Mouse (Mus musculus) embryonic facial prominence, embryonic 14.5 days (tissue): ENCODE results near the gene Stx17. TPM values are rescaled to one million over a fixed set of nuclear protein-coding genes. Genes with fewer than 3 reads are reported as not detected.

Experiments
- ATAC-seq: fragments of 200-750 bp; cut with Nextera tagmentation; 2 replicates; pipeline ENCODE4 v1.8.0; 2017; ENCODE audit warnings: low read depth, moderate number of reproducible peaks, moderate TSS enrichment
- DNase-seq: peaks from one replicate; pipeline ENCODE4 v3.0.0-alpha.2; 2015; ENCODE audit warnings: low spot score
- H3K27ac ChIP-seq: fragments of 300-500 bp; sonication (generic); replicated peaks from 2 replicates; pipeline ENCODE4 v1.5.1; 2014; ENCODE audit warnings: low read depth, mild to moderate bottlenecking, low read length, moderate library complexity
- H3K27me3 ChIP-seq: fragments of 300-500 bp; sonication (generic); replicated peaks from 2 replicates; pipeline ENCODE4 v1.6.1; 2014; ENCODE audit warnings: low read length; ENCODE audit not compliant: control insufficient read depth, insufficient read depth
- H3K36me3 ChIP-seq: fragments of 300-500 bp; sonication (generic); 2 replicates; pipeline ENCODE4 v1.6.1; 2014; ENCODE audit warnings: low read length, mixed read lengths; ENCODE audit not compliant: control insufficient read depth, insufficient read depth
- H3K4me1 ChIP-seq: fragments of 300-500 bp; sonication (generic); 2 replicates; pipeline ENCODE4 v1.6.1; 2014; ENCODE audit warnings: antibody characterized with exemption, low read length; ENCODE audit not compliant: control insufficient read depth, insufficient read depth
- H3K4me2 ChIP-seq: fragments of 300-500 bp; sonication (generic); 2 replicates; pipeline ENCODE4 v1.6.1; 2014; ENCODE audit warnings: low read depth, mild to moderate bottlenecking, low read length, moderate library complexity, mixed read lengths
- H3K4me3 ChIP-seq: fragments of 300-500 bp; sonication (generic); 2 replicates; pipeline ENCODE4 v1.5.1; 2014; ENCODE audit warnings: low read depth, mild to moderate bottlenecking, low read length
- H3K9ac ChIP-seq: fragments of 300-500 bp; sonication (generic); 2 replicates; pipeline ENCODE4 v1.6.1; 2014; ENCODE audit warnings: low read depth, mild to moderate bottlenecking, low read length, moderate library complexity, mixed read lengths
- H3K9me3 ChIP-seq: fragments of 300-500 bp; sonication (generic); 2 replicates; pipeline ENCODE4 v1.6.1; 2016; ENCODE audit warnings: low read length; ENCODE audit not compliant: control insufficient read depth
- WGBS: fragments of 180-500 bp; shearing (Covaris S2); extraction: QIAGEN DNeasy Blood & Tissue Kit; methylation state at CpG from one replicate; pipeline ENCODE4 v1.1.7; 2014; 5-methylcytosine and 5-hydroxymethylcytosine counted together
- polyA plus RNA-seq: library from polyadenylated mRNA; unstranded; fragments of >200 nt; fragmentation: Nextera tagmentation; extraction: Ambion mirVana; gene quantifications from 2 replicates; pipeline ENCODE4 v1.2.1, GENCODE M21; 2014

The Stx17 gene
- polyA plus RNA-seq, 1 experiment from 2014 or later: 31.3 TPM

DNA sequence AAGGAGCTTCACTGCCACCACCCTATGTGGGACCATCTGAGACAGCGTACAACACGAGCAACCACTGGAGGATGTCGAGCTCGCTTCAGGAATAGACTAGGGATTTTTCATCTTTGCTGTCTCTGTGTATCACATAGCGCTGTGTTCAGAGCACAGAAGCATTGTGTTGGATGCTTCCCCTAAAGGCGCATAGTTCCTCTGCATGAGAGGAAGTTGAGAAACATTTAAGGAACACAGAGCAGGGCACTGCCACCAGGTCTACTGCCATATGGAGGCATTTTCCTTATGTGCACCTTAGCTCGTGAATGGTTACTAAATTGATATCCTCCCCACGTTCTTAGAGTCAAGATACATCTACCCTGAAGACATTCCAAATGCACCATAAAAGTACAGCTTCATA is 24.5 kb upstream of the Stx17 start:
- WGBS: 82% methylated on average over 8 of the region's 8 CpGs
- DNase-seq (no peak), ATAC-seq (no peak)
- Histone ChIP-seq H3K27ac (no peak overlapping the region), H3K9me3 (no peaks in the 10 kb centered on the region), H3K36me3 (no peaks in the 10 kb centered on the region), H3K4me3 (no peak overlapping the region), H3K27me3 (no peaks in the 10 kb centered on the region), H3K9ac (no peak overlapping the region), H3K4me1 (no peaks in the 10 kb centered on the region), H3K4me2 (no peak overlapping the region)

DNA sequence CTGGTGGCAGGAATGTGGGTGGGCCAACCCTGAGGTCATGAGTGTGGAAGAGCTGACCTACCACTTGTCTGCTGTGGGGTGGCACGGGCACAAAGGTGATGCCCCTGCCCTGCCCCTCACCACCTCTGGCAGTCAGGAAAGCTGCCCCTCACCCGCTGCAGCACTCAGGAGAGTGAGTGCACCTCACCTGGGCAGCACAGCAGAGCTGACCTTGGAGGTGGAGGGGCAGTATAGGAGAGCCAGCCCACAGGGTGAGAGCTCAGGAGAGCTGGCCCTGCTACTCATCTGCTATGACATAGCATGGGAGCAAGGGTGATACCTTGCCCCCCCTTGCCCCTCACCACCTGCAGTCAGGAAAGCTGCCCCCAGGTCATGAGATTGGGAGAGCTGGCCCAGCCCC is 22.7 kb upstream of the Stx17 start:
- no peak overlapping the region for H3K4me3 ChIP-seq
- no peak overlapping the region for H3K27ac ChIP-seq
- DNase-seq (no peak), ATAC-seq (no peak)
- no peaks in the 10 kb centered on the region for H3K36me3 ChIP-seq
- H3K9me3 ChIP-seq: no peaks in the 10 kb centered on the region
- H3K27me3 ChIP-seq: no peaks in the 10 kb centered on the region
- no peak overlapping the region for H3K9ac ChIP-seq
- 85% methylated on average over 2 of the region's 2 CpGs for WGBS
- H3K4me1 ChIP-seq: no peaks in the 10 kb centered on the region
- H3K4me2 ChIP-seq: no peak overlapping the region

DNA sequence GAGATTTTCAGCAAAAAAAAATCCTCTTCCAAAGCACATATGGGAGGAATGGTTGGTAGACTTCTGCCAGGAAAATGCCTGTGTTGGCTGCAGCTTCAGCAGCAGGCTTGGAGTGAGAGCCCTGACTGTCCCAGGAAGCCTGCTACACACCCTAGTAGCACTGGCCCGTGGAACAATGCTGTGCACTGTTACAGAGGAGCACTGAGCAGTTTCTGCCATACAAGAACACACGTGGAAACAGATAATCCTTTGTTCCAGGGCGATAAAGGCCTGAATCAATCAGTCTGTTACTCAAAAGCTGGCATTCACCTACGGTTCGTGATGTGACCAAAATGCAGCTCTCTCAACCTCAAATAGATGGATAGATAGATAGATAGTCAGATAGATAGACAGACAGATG is 19.3 kb upstream of the Stx17 start:
- H3K9me3 ChIP-seq: no peaks in the 10 kb centered on the region
- no peak overlapping the region for H3K4me3 ChIP-seq
- no peaks in the 10 kb centered on the region for H3K4me1 ChIP-seq
- no peak overlapping the region for H3K9ac ChIP-seq
- WGBS: 36% methylated on average over 5 of the region's 5 CpGs
- ATAC-seq: no peak
- H3K4me2 ChIP-seq: no peak overlapping the region
- no peak for DNase-seq
- no peak overlapping the region for H3K27ac ChIP-seq
- no peaks in the 10 kb centered on the region for H3K36me3 ChIP-seq
- no peaks in the 10 kb centered on the region for H3K27me3 ChIP-seq

DNA sequence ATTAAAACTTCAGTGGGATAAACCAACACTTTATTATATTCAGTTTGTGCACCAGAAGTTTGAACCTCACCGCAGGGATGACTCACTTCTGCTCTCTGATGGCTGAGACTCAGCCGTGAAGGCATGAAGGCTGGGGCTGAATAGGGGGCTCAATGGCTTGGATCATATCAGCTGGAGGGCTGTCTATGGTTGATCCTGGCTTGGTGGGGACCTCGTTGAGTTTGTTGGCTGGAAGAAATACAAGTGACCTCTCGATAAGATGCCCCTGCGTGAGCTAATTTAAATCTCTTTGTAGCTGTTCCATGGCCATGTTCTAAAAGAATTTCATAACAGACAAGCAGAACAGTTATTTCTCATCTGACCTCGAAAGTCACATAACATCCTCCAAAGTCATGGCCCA is 17.6 kb upstream of the Stx17 start:
- Histone ChIP-seq H3K27me3 (no peaks in the 10 kb centered on the region), H3K4me1 (no peaks in the 10 kb centered on the region), H3K27ac (no peak overlapping the region), H3K4me2 (no peak overlapping the region), H3K9ac (no peak overlapping the region), H3K9me3 (no peaks in the 10 kb centered on the region), H3K4me3 (no peak overlapping the region), H3K36me3 (no peaks in the 10 kb centered on the region)
- WGBS: 86% methylated on average over 6 of the region's 6 CpGs
- no peak for DNase-seq
- ATAC-seq: no peak

DNA sequence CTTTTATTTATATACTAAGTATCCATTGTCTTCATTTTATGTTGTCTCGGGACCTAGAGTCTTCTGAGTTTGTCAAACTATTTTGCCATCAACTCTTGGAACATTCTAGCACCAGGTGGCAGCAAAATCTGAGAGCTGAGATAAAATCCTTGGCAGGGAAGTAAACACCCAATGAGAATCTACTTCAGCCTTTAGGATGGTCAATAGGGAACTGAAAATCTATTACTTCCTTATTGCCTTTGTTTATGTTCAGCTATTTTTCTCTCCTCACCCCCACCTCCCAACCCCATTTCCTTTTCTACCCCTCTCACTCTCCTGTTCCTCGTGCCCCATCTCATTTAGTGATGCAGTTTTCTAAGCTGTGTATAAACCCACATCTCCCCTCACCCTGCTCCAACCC is 16.1 kb upstream of the Stx17 start:
- Histone ChIP-seq H3K4me2 (no peak overlapping the region), H3K27ac (no peak overlapping the region), H3K36me3 (no peaks in the 10 kb centered on the region), H3K9me3 (no peaks in the 10 kb centered on the region), H3K27me3 (no peaks in the 10 kb centered on the region), H3K4me1 (no peaks in the 10 kb centered on the region), H3K4me3 (no peak overlapping the region), H3K9ac (no peak overlapping the region)
- WGBS: 66% methylated on average over 2 of the region's 2 CpGs
- no peak for ATAC-seq
- no peak for DNase-seq

DNA sequence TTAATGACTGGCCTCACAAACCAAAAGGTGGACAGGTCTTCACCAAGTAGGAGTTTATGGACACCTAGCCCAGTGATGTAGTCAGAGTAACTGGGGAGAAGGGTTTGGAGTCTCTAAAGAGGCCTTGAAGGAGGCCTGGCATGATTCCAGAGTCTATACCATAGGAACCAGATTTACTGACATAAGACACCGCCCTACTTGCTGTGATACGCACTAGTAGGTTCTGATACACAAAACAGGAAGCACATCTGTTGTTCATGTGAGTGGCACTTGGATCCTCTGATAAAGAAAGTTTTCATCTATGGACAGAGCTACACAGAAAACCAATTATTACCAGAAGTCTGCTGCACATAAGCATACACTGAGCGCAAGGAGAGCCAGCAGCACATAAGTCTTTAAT is 14.4 kb upstream of the Stx17 start:
- Histone ChIP-seq H3K4me3 (no peak overlapping the region), H3K4me1 (no peaks in the 10 kb centered on the region), H3K27ac (no peak overlapping the region), H3K9ac (no peak overlapping the region), H3K36me3 (no peaks in the 10 kb centered on the region), H3K9me3 (0 out of 2 replicates have a peak, but pooled peaks cover 4% of the 10 kb centered on the region), H3K4me2 (no peak overlapping the region), H3K27me3 (no peaks in the 10 kb centered on the region)
- 0 out of 2 replicates have a peak, but pooled peaks have one; percentile 44 for ATAC-seq
- WGBS: 52% methylated on average over 3 of the region's 3 CpGs
- DNase-seq: peak; percentile 51

DNA sequence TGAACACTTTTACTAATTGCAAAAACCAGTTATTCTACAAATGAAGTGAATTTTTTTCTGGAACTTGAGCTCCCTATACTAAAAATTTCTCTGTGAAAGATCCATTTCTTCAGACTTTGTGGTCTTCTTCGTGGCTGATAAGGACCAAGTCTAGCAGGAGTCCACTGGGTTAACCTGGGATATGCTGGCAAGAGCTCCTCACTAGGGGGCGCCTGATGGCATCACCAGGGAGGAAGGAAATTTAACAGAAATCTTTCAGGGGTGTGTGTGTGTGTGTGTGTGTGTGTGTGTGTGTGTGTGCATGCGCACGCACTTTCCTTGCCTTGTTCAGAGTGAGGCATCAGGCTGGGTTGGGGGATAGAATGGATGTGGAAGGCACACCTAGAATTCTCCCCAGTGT is 8.5 kb upstream of the Stx17 start:
- H3K9me3 ChIP-seq: 0 out of 2 replicates have a peak, but pooled peaks cover 4% of the 10 kb centered on the region
- no peak overlapping the region for H3K4me3 ChIP-seq
- no peaks in the 10 kb centered on the region for H3K27me3 ChIP-seq
- no peak overlapping the region for H3K9ac ChIP-seq
- H3K4me1 ChIP-seq: no peaks in the 10 kb centered on the region
- no peaks in the 10 kb centered on the region for H3K36me3 ChIP-seq
- no peak overlapping the region for H3K4me2 ChIP-seq
- ATAC-seq: no peak
- no peak for DNase-seq
- 61% methylated on average over 4 of the region's 4 CpGs for WGBS
- H3K27ac ChIP-seq: no peak overlapping the region

DNA sequence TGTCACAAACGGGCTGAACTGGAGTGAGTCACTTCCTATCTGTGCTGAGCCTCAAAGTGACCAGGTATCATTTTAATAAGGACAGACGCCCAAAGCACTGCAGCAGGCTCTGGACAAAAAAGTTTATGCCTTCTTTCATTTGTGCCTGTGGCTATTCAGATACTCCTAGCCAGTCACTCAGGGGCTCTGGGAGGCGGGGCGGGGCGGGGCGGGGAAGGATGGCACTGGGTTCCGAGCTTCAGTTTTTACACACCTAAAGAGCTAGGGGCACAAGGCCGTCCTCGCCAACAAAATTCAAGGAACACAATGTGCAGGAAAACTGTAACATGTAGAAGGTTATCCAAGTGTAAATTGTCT is 321 bp upstream of the Stx17 start:
- no peak overlapping the region for H3K9ac ChIP-seq

DNA sequence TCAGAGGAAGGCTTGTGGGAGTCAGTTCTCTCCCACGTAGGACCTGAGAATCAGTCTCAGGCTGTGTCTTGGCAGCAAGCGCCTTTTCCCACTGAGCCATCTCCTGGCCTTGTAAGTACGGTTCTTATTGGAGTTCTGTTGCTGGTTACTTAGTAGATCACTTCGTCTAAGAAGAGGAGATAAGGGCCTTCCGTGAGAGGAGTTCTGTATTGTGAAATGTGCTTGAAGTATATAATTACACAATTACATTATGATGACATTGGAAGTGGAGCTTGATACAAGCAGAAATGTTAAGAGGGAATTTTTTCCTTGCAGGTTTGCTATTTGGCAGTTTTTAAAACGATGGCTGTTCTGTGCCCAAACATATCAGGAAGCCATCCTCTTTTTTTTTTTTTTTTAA is 5.6 kb downstream of the Stx17 start:
- WGBS: 87% methylated on average over 6 of the region's 6 CpGs
- DNase-seq: no peak
- H3K9ac ChIP-seq: no peak overlapping the region

More for the DNA sequence above, 321 bp upstream of the Stx17 start:
- ATAC-seq (peak; percentile 86), DNase-seq (peak; percentile 4)
- no peaks in the 10 kb centered on the region for H3K4me1 ChIP-seq
- H3K36me3 ChIP-seq: no peaks in the 10 kb centered on the region
- no peaks in the 10 kb centered on the region for H3K27me3 ChIP-seq
- WGBS: 5% methylated on average over 9 of the region's 9 CpGs
- peak overlapping the region; percentile 80 for H3K4me2 ChIP-seq
- no peaks in the 10 kb centered on the region for H3K9me3 ChIP-seq
- H3K27ac ChIP-seq: no peak overlapping the region
- peak overlapping the region; percentile 82 for H3K4me3 ChIP-seq

More for the DNA sequence above, 5.6 kb downstream of the Stx17 start:
- Histone ChIP-seq H3K4me2 (no peak overlapping the region), H3K27me3 (no peaks in the 10 kb centered on the region), H3K4me1 (no peaks in the 10 kb centered on the region), H3K27ac (no peak overlapping the region), H3K36me3 (peaks cover 25% of the 10 kb centered on the region), H3K9me3 (no peaks in the 10 kb centered on the region), H3K4me3 (no peak overlapping the region)
- no peak for ATAC-seq
